ENCODE assay signal across 8 mouse cellular contexts in the genomic region with DNA sequence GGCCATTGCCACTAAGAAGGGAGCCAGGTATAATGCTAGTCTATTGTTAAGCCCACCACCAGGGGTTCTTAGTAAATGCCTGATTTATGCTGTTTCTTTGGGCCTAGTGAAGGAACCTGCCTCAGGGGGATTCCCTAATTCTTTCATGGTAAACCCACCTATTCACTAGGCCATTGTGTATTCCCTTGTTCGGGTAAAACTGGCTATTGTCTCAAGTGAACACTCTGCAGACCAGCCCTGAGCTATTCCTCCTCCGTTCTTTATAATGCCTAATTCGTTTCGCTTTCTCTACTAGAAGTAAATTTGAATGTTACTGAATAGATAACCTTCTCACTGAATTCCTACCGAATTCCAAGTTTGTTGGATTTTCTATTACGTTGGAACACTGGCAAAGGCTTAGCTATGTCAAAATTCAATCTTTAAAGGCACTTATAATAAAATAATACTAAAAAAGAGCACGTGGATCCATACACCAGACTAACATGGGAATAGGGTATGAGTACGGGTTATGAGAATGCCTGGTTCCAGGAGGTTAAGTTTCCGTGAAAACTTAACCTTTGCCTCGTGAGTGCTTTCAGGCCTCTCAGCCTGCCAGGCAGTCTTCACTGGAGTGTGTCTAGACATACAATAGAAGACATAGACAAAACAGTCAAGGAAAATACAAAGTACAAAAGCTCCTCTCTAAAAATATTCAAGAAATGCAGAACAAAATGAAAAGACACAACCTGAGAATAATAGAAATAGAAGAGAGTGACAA.
DNase-seq lines count a peak whose midpoint lies in the region; ATAC-seq and TF ChIP-seq lines count a peak whose summit lies in the region.
"Not testable (repeated sequence)": the region's sequence is repeated elsewhere in the genome, so short reads cannot be mapped to it uniquely, and the experiment has no call there.

No protein-coding gene starts in this region.

- WGBS in kidney, postnatal 0 days, result 55% methylated on average over 10 of the region's 10 CpGs
- 25% methylated on average over 10 of the region's 10 CpGs for WGBS in midbrain, embryonic 12.5 days

- not testable (repeated sequence) for ATAC-seq in kidney, postnatal 0 days (replicated peaks; ENCODE audit: low FRiP score, low read depth)
- ATAC-seq in midbrain, embryonic 12.5 days (ENCODE audit: low FRiP score, low read depth), result peak; percentile 76

- H3K27ac ChIP-seq in kidney, postnatal 0 days; midbrain, embryonic 12.5 days (replicated peaks): not testable (repeated sequence)

- H3K27me3 ChIP-seq in kidney, postnatal 0 days (ENCODE audit: insufficient read depth, low read length); midbrain, embryonic 12.5 days: not testable (repeated sequence)

- H3K9me3 ChIP-seq in kidney, postnatal 0 days (replicated peaks; ENCODE audit: low read length); midbrain, embryonic 12.5 days: not testable (repeated sequence)

- not testable (repeated sequence) for TF ChIP-seq CTCF in kidney, postnatal 0 days (IDR thresholded peaks at IDR 0.05; ENCODE audit: low read depth)

- not testable (repeated sequence) for H3K9ac ChIP-seq in kidney, postnatal 0 days (ENCODE audit: low read depth, low read length); midbrain, embryonic 12.5 days (replicated peaks)

- H3K36me3 ChIP-seq in kidney, postnatal 0 days (ENCODE audit: insufficient read depth, low read length); midbrain, embryonic 12.5 days: not testable (repeated sequence)

- H3K4me1 ChIP-seq in kidney, postnatal 0 days (replicated peaks; ENCODE audit: insufficient read depth, low read length); midbrain, embryonic 12.5 days: not testable (repeated sequence)

- DNase-seq in ES-CJ7 (ENCODE audit: low read depth, low spot score) (peak; percentile 95), WW6 (ENCODE audit: low read depth, low spot score) (peak; percentile 22)
- peak; percentile 7 for DNase-seq in embryo, embryonic 10.5 days (ENCODE audit: low spot score)
- peak; percentile 6 for DNase-seq in kidney, adult 18-20 months
- peak; percentile 52 for DNase-seq in kidney, adult 9 months
- DNase-seq in kidney, postnatal 0 days (ENCODE audit: low spot score), result peak; percentile 9
- DNase-seq in kidney, postnatal 36 days, result peak; percentile 28 to 39

- not testable (repeated sequence) for H3K4me2 ChIP-seq in kidney, postnatal 0 days (ENCODE audit: low read length); midbrain, embryonic 12.5 days (replicated peaks)

- not testable (repeated sequence) for H3K4me3 ChIP-seq in kidney, postnatal 0 days (replicated peaks; ENCODE audit: low read depth, low read length); midbrain, embryonic 12.5 days

Comparison
In these comparisons a context has a peak if more than half of its experiments do, and no peak if none do; other contexts are left out.
1. DNase-seq: peak in every context shown above with its lines; median percentile 95 in ES-CJ7; 52 in kidney, adult 9 months; 34 in kidney, postnatal 36 days; 22 in WW6; 9 in kidney, postnatal 0 days; 7 in embryo, embryonic 10.5 days; 6 in kidney, adult 18-20 months.